Mouse (Mus musculus): ENCODE data around the gene Naxd.

GRCm38 (mm10) chr8:11459016-11459415, 38.3 kb upstream of the Naxd start:
- TF ChIP-seq CTCF (IDR thresholded peaks at IDR 0.05; ENCODE audit: low read depth) (no peak), EP300 (IDR thresholded peaks at IDR 0.05; ENCODE audit: low read depth) (no peak)

Data from heart, postnatal 0 days (tissue).